Mouse (Mus musculus) cortical plate, adult 2 months (tissue): ENCODE results near the gene Nipal4.

ENCODE experiments used
- CTCF ChIP-seq: fragments of 200-500 bp; IDR thresholded peaks from 2 replicates; pipeline ENCODE4 v1.5.1; 2011; ENCODE audit warnings: mild to moderate bottlenecking, control low read depth, low read length; ENCODE audit not compliant: insufficient read depth; ENCODE audit errors: extremely low read depth
- POLR2A ChIP-seq: fragments of 200-500 bp; IDR thresholded peaks from 2 replicates; pipeline ENCODE4 v1.6.1; 2011; ENCODE audit warnings: mild to moderate bottlenecking, low read length, control low read depth; ENCODE audit not compliant: insufficient read depth; ENCODE audit errors: extremely low read depth

DNA sequence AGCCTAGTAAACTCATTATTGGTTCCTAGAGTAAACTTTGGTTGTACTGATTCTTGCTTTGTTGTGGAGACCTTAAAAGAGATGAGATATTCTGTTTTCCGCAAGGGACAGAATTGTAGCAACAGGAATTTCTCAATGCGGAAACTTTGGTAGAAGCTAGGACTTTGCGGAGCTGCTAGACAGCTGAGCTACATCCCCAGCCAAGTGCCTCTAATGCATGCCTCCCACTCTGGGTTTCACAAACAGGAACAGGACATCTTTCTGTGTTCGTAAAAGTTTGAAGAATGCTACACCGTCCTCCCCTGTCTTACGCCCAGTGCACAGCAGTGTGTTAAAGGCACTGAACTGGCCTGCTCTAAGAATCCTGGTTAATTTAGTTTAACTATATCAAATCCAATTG is 9.8 kb upstream of the Nipal4 start:
- TF ChIP-seq POLR2A (no peak), CTCF (no peak)
